19 mouse cellular contexts compared by ENCODE assay signal in genomic region chr16:50508673-50509528, GRCm38 (mm10).
"Had no signal": no experiment of that assay in that cellular context is flagged by ENCODE, and none has a peak within 500 bp of the region (broad histone marks: within the 10 kb centered on the region; RNA-seq: fewer than 3 reads in every experiment).

No protein-coding gene starts in this region.

- H3K4me1 ChIP-seq: neural tube, embryonic 13.5 days; neural tube, embryonic 15.5 days had no signal

- H3K27ac ChIP-seq: midbrain, embryonic 10.5 days; midbrain, embryonic 12.5 days; neural tube, embryonic 13.5 days; neural tube, embryonic 15.5 days had no signal

- H3K4me2 ChIP-seq: lung, embryonic 14.5 days; midbrain, embryonic 12.5 days; neural tube, embryonic 13.5 days; neural tube, embryonic 15.5 days had no signal

- H3K4me3 ChIP-seq: midbrain, embryonic 10.5 days; midbrain, embryonic 12.5 days; myocyte; neural tube, embryonic 13.5 days; neural tube, embryonic 15.5 days had no signal

- H3K27me3 ChIP-seq: midbrain, embryonic 12.5 days; neural tube, embryonic 13.5 days; neural tube, embryonic 15.5 days had no signal

- ATAC-seq: midbrain, embryonic 16.5 days had no signal

- DNase-seq: lung, adult 18-20 months; lung, embryonic 14.5 days; lung, postnatal 10 days; lung, postnatal 4 days; midbrain, embryonic 14.5 days; retina, postnatal 1 day; right cerebral cortex, adult 18-20 months; right cerebral cortex, postnatal 25 days; right cerebral cortex, postnatal 4 days; spleen, adult 18-20 months; thymus, adult 2 months; thymus, postnatal 25 days; thymus, postnatal 4 days had no signal

- H3K9me3 ChIP-seq: midbrain, embryonic 10.5 days; midbrain, embryonic 12.5 days; neural tube, embryonic 13.5 days; neural tube, embryonic 15.5 days had no signal

- H3K9ac ChIP-seq: lung, embryonic 14.5 days; midbrain, embryonic 12.5 days; neural tube, embryonic 13.5 days; neural tube, embryonic 15.5 days had no signal

- H3K36me3 ChIP-seq: midbrain, embryonic 10.5 days; midbrain, embryonic 12.5 days; neural tube, embryonic 13.5 days; neural tube, embryonic 15.5 days had no signal
